Mouse (Mus musculus) myocyte (in vitro differentiated cells): ENCODE measurements around the gene Tasp1.

Source experiments
- CEBPB ChIP-seq: IDR thresholded peaks from 2 replicates; pipeline ENCODE4 v1.6.1; 2011; ENCODE audit warnings: mild to moderate bottlenecking, moderate library complexity; ENCODE audit not compliant: poor library complexity, insufficient read depth, severe bottlenecking
- POLR2A ChIP-seq: IDR thresholded peaks from one replicate; pipeline ENCODE4 v1.6.1; 2011; ENCODE audit warnings: low read depth, mild to moderate bottlenecking, control low read depth, moderate library complexity; ENCODE audit not compliant: insufficient read length
- POLR2AphosphoS2 ChIP-seq: IDR thresholded peaks from one replicate; pipeline ENCODE4 v1.6.1; 2011; ENCODE audit warnings: low read depth, control low read depth; ENCODE audit not compliant: insufficient read length

DNA sequence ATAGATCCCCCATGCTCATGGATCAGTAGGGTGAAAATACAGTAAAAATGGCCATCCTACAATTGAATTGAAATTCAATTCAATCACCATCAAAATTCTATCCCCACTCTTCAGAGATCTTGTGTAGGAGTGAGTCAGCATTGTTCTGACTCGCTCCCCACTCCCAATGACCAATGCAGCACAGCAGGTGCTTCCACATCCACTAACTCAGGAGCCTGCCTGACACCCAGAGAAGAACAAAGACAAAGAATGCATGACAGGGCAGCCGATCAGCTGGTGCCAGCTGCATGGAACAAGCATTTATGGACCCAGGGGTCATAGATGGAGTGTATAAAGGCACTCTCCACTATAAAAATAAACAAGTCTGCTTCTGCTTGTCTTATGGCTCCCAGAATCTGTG, 129.0 kb downstream of the Tasp1 start:
- TF ChIP-seq POLR2AphosphoS2 (no peak), POLR2A (no peak), CEBPB (no peak)
